Comparison of ENCODE assay signal across 17 mouse cellular contexts in the genomic region with DNA sequence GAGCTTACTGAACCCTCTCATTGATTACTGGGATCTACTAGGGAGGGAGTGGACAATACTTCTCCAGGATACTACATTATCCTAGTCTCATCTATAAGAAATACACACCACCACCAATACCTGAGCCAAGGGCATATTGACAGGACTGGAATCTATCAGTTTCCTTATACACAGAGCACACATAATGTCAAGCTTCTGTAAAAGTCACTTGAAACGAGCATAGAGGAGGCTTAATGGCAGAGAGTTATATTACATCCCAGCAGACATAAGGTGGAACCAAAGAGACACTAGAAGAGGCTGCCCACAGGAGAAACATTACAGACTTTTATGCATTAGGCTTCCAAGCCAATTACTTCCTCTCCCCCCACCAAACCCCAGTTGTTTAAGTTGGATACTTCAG. TPM values are rescaled to one million over a fixed set of nuclear protein-coding genes. Genes with fewer than 3 reads are reported as not detected.
"Had no signal": no experiment of that assay in that cellular context is flagged by ENCODE, and none has a peak within 500 bp of the region (broad histone marks: within the 10 kb centered on the region; RNA-seq: fewer than 3 reads in every experiment).

No protein-coding gene starts in this region.

- H3K36me3 ChIP-seq: limb, embryonic 13.5 days had no signal

- DNase-seq: kidney, adult 18-20 months; kidney, postnatal 10 days; kidney, postnatal 4 days; left cerebral cortex, postnatal 4 days; lung, adult 18-20 months; right cerebral cortex, postnatal 14 days; thymus, postnatal 36 days had no signal

- H3K4me3 ChIP-seq: layer of hippocampus, adult 2 months; limb, embryonic 13.5 days had no signal

- H3K4me1 ChIP-seq: limb, embryonic 13.5 days had no signal

- H3K27ac ChIP-seq: limb, embryonic 13.5 days; liver, embryonic 14.5 days had no signal

- H3K9ac ChIP-seq: limb, embryonic 13.5 days; liver, embryonic 14.5 days had no signal

- H3K9me3 ChIP-seq: limb, embryonic 13.5 days had no signal

- H3K4me2 ChIP-seq: limb, embryonic 13.5 days had no signal

RNA-seq across cellular contexts. Expression of gene Gm18336, which starts 13.6 kb away (rescaled TPM):
- polyA plus RNA-seq: kidney, embryonic 14.5 days; limb, embryonic 13.5 days; liver, adult 2 months; liver, embryonic 14.5 days; lung, embryonic 16.5 days; neural tube, embryonic 14.5 days; small intestine, adult 2 months; stomach, embryonic 16.5 days; thymus, postnatal 0 days had no signal

RNA-seq across cellular contexts. Expression of gene Zfp92, which starts 26.0 kb away (rescaled TPM):
- polyA plus RNA-seq: kidney, embryonic 14.5 days; liver, adult 2 months; thymus, postnatal 0 days had no signal

RNA-seq across cellular contexts. Expression of gene Gm45015, which starts 48.3 kb away (rescaled TPM):
- polyA plus RNA-seq: kidney, embryonic 14.5 days; limb, embryonic 13.5 days; liver, adult 2 months; liver, embryonic 14.5 days; lung, embryonic 16.5 days; neural tube, embryonic 14.5 days; small intestine, adult 2 months; stomach, embryonic 16.5 days; thymus, postnatal 0 days had no signal

RNA-seq across cellular contexts. Expression of gene Trex2, which starts 50.2 kb away (rescaled TPM):
- polyA plus RNA-seq: kidney, embryonic 14.5 days; limb, embryonic 13.5 days; liver, adult 2 months; liver, embryonic 14.5 days; lung, embryonic 16.5 days; neural tube, embryonic 14.5 days had no signal
